Mouse (Mus musculus): ENCODE results near the gene Ccdc122.

Gene Ccdc122

GRCm38 (mm10) chr14:77036226-77037046, at the start of gene Ccdc122, which contains the start of gene Lacc1:
Gene Ccdc122, plus strand, starts transcription at chr14:77036772.
Gene Lacc1, minus strand, starts transcription at chr14:77036904.
- 1% methylated on average over 86 of the region's 86 CpGs for whole genome bisulfite sequencing

GRCm38 (mm10) chr14:76990351-76990750, 46.2 kb upstream of the Ccdc122 start:
- 82% methylated on average over 2 of the region's 2 CpGs for WGBS

- WGBS = 48% methylated on average over 8 of the region's 8 CpGs
These were observed 31.8 kb upstream of the Ccdc122 start for GRCm38 (mm10) chr14:77004740-77005139.

- 78% methylated on average over 5 of the region's 5 CpGs for WGBS
These were observed 31.0 kb upstream of the Ccdc122 start for GRCm38 (mm10) chr14:77005566-77005965.

- WGBS = 8% methylated on average over 3 of the region's 3 CpGs
These were observed 28.3 kb upstream of the Ccdc122 start for GRCm38 (mm10) chr14:77008238-77008637.

GRCm38 (mm10) chr14:77011804-77012203, 24.8 kb upstream of the Ccdc122 start:
- 7% methylated on average over 3 of the region's 3 CpGs for WGBS

DNA sequence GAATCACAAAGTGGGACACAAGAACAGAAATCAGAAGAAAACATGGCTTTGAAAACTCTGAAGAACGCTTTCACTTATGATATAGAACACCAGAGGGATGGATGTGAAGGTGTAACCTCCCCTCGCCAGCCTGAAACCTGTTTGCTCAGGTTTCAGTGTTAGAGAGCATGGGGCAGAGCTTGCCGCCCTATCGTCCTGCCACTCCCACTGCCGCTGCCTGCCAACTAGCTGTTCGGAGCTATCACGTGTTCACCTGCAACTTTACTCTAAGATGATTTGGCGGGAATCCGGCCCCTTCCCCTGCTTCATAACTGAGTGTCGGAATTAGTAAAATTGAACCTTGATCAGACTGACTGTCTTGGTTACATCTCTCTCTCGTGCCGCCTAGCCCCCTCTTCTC, 19.8 kb upstream of the Ccdc122 start:
- 80% methylated on average over 12 of the region's 12 CpGs for WGBS

GRCm38 (mm10) chr14:77017211-77017610, 19.4 kb upstream of the Ccdc122 start:
- 85% methylated on average over 6 of the region's 6 CpGs for WGBS

DNA sequence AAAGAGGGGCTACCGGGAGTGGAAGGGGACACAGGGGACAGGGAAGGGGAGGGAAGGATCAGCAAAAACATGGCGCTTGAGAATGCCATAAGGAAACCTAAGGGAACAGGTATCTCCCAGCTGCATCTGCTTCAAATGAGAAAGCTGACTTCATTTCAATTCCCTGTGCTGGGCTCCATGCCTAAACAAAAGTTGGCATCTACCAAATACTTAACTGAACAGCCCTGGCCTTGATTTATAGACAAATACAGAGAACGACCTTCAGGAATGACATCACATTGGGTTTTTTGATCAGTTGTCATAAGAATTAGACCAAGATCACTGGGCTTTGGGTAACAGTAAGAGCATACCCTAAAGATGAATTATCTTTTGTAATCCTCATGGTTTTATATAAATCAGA, 12.1 kb upstream of the Ccdc122 start:
- WGBS = 74% methylated on average over 3 of the region's 3 CpGs

DNA sequence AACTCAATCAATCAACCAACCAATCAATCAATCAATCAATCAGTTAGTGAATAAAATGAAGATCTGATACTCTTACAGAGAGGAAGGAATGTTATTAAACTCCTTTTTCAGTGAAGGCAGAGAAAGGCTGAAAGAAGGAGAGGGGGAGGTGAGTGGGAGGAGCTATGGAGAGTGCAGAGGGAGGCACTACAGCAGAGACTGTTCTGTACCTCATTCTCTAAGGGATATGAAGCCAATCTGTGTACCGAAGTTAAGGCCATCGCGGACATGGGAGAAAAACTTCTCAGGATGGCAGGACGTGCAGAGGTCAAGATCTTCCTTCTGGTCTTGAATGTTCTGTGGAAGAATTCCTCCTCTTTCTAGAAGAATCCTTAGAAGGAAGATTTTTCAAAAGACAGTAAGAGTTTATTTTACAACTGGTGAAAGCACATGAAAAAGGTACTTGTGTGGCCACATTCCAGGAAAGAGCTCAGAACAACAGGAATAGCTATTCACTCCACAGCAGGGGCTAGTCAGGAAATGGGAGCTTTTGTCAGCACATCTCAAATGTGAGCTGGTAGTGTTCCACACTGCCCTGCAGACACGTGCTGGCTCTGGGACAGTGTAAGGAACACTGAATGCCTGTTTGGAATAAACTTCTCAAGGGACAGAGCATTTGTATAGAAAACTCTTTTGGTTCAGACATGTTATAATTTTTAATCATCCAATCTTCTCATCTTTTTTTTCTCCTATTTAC, 7.1 kb upstream of the Ccdc122 start:
- WGBS = 55% methylated on average over 5 of the region's 5 CpGs

GRCm38 (mm10) chr14:77030808-77031207, 5.8 kb upstream of the Ccdc122 start:
- WGBS = 91% methylated on average over 5 of the region's 5 CpGs

DNA sequence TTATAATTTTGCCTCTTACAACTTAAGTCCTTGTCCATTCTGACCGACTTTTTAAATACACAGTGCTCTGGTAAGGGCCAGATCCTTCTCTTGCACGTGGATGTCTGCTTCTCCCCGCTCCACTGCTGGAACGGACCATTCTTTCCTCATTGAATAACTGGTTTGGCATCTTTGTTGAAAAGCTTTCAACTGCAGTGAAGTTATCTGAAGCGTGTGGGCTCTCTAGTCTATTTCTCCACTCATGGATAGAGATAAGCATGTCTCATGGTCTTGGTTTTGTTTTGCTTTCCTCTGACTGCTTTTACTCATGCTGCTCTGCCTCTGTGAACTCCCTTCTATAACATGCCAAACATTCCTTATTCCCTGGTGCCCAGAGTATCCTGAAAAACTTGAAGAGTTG, 4.1 kb upstream of the Ccdc122 start:
- WGBS = 83% methylated on average over 5 of the region's 5 CpGs

GRCm38 (mm10) chr14:77033391-77033790, 3.2 kb upstream of the Ccdc122 start:
- WGBS = 90% methylated on average over 3 of the region's 3 CpGs

DNA sequence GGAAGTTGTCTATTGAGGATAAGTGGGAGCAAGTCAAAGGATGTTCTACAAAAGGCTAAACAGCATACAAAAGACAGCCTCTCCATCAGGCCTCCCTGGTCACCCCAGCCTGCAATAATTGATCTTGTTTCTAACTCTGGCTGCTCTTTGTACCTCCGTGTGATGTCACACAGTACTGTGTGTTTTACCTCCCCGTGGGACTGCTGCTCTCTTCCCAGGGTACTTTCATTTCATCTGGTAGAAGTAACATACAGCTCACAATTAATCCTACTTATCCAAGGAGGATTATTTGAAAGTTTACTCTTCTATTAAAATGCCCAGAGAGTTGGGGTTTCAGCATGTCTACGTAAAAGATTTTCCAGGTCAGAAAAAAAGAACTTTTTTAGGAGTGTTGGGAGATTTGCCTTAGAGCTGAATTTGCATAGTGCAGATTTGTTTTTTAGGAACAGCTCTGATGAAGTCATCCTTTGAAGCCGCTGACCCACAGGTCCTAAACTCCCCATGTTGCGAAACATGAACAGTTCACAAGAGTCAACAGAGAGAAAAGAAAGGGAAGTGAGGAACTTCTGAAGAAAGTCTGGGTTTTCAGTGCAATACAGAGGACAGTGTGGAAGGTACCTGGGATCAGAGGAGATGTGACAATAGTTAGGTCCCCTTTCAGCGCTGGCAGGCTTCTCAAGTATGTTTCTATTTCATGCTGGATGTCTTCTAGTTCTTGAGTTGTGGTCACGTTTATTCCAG, 2.2 kb upstream of the Ccdc122 start:
- whole genome bisulfite sequencing = 77% methylated on average over 7 of the region's 7 CpGs

DNA sequence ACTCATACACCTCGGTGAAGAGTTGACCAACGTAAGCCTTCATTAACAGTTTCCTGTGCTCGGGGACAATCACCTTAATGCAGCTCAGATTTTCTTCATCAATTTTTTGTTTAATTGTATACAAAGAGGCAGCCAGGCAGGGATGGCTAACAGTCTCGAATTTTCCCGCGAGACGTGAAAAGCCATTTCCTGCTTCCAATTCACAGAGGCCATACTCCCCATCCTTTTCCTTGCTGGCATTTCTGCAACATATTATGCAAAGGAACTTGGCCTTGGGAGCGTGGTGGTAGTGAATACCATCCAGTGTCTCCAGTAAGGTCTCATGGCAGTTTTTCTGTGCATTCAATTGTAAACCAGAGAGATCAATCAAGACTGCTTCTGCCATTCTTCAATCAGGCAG, 1.6 kb upstream of the Ccdc122 start:
- 84% methylated on average over 8 of the region's 8 CpGs for WGBS

DNA sequence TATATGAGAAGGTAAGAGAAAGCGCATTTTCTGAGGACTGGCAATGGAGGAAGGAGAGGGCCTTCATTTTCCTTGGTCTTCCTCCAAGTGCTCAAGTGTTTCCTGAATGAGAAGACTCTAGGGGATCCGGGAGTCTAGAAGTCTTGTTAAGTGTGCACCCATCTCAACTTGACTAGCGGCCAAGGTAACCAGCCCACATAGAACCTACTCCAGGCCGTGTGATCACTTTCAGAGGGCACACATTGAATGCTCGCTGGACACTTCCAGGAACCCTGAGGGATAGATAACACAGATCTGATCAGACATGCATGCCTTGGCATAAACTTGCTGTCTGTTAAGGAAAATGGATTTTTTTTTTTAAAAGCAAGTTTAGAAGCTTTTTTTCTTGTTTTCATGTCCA, 758 bp downstream of the Ccdc122 start:
- 56% methylated on average over 5 of the region's 5 CpGs for WGBS

DNA sequence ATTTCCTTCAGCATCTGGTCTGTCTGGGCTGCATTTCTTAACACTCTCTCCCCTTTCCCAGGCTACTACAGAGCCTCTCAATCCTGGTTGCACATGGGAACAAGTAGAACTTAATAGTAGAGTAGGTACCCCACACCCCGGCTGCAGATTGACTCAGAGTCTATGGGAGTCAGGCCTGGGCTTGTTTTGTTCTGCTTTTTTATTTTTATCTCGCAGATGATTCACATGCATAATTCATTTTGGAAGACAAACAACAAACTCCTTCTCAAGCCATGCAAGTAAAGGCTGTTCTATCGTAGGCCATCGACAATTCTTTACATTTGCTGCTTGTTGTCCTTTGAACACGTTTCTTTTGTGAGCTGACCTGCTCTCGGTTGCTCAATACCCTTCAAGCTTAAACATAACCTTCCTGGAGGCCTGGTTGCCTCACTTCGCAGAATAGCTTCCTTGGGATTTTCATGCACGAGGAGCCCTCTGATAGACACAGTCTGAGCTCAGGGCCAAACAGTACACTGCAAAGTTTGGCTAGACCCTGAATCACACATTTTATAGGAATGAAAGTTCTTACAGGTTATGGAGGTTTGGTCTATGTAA, 1.4 kb downstream of the Ccdc122 start:
- 43% methylated on average over 8 of the region's 8 CpGs for WGBS

GRCm38 (mm10) chr14:77069361-77069760, 32.8 kb downstream of the Ccdc122 start:
- 75% methylated on average over 1 of the region's 1 CpGs for WGBS

DNA sequence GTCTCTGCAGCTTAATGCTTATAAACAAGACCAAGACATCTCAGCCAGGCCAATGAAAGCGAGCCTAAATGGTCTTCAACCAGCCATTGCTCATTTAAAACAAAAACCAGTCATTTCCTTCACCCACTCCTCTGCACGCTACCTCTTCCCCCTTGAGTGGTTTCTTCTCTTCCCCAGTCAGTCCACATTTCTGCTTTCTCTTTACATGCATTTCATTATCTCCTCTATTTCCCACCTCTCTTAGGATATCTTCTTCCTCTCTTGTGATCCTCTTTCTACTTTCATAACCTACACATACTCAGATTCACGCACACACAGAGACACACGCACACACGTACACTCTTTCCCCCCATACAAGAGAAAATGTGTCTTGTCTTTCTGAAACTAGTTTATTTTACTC, 44.7 kb downstream of the Ccdc122 start:
- 90% methylated on average over 5 of the region's 5 CpGs for WGBS

- 75% methylated on average over 2 of the region's 2 CpGs for WGBS
These were observed 63.7 kb downstream of the Ccdc122 start for GRCm38 (mm10) chr14:77100285-77100684.

GRCm38 (mm10) chr14:77110622-77111021, 74.0 kb downstream of the Ccdc122 start:
- WGBS = 81% methylated on average over 5 of the region's 5 CpGs

DNA sequence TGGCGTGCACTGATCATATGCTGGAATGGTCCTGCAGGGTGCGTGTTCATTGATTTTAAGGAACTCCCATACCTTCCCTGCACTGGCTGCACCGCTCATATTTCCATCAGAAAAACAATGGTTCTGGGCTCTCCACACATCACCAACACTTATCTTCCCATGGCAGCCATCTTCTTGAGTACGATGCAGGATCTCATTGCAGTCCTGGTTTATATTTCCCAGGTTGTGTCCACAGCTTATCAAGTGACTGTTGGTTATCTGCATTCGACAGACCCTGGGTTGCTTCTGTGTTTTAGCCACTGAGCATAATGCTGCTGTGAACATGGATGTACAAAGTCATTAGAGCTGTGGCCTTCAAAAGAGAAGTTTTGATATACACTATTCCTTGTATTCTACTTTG, 94.0 kb downstream of the Ccdc122 start:
- 94% methylated on average over 5 of the region's 5 CpGs for WGBS
